Mouse (Mus musculus) bone marrow, adult 2 months (tissue): Measurements from ENCODE around the gene Hist1h4b.

ENCODE experiments used
- CTCF ChIP-seq: fragments of 200-500 bp; IDR thresholded peaks from 2 replicates; pipeline ENCODE4 v1.5.1; 2011; ENCODE audit warnings: low read length, control low read depth; ENCODE audit not compliant: control insufficient read depth, insufficient read depth
- POLR2A ChIP-seq: fragments of 200-500 bp; IDR thresholded peaks from 2 replicates; pipeline ENCODE4 v1.6.1; 2011; ENCODE audit warnings: low read depth, mild to moderate bottlenecking, control low read depth, low read length, borderline replicate concordance; ENCODE audit not compliant: control insufficient read depth

DNA sequence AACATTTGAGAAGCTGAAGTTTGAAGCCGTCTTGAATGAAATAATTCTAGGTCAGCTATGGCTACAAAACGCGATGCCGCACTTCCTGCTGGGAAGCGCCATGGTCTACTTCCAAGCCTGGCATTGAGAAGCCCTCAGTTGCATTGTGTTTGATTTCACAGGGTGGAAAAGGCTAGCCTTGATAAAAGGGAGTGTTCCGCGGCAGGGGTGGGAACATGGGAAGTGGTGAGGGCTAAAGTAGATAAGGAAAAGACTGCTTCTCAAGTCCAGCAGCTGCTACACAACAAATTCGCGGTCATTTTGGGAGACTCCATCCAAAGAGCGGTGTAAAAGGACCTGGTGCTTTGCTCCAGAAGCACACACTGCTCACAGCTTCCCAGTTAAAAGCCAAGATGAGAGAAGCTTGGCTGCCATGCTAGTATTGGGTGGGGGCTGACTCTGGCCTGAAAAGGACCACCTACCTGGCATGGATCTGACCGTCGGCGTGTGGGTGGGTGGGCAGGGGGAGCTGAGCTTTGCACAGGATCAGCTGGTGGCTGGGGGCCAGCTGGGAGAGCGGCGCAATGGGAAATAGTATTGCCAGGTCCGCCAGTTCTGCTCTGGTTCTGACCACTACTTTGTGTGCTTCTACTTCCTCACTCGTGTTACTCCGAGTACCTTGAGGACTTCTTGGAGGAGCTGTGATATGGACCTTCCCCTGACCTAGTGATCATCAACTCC, 28.2 kb upstream of the Hist1h4b start:
- TF ChIP-seq CTCF (no peak), POLR2A (no peak)
